In the genomic region with DNA sequence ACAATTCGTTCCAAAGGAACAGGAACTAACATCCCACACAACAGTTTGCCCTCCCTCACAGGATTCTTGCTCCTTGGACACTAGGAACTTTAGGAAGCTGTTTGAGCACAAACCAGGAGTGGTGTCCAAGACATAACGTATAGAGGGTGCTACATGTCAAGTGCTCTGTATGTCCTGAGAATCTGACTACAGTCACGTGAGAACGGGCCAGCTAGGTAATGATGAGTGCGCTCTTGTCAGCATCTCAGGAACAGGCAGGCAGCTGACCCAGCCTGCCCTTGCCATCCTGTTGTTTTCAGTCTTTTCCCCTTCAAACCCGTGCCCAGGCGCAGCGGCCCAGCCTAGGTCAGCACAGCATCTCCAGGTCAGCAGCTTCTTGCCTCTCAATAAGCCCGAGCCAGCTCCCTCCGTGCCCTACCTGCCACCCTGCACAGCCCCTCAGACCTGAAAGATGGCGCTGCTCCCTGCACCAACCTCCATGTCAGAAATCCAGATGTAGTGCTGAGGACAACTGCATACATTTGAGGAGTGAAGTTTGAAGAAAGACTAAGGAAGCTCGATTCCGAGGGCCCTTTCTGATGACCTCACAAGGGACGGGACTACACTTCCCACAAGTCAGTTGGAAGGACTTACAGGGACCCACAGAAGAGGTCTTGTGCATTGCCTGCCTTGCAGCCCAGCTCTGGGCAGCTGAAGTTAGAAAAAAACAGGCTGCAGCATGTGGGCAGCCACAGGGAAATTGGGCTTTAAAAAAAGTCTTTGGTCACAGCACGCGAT, we compare ENCODE assay signal across 8 mouse cellular contexts. TPM values are rescaled to one million over a fixed set of nuclear protein-coding genes. Genes with fewer than 3 reads are reported as not detected.
DNase-seq lines count a peak whose midpoint lies in the region; ATAC-seq lines count a peak whose summit lies in the region.
"Not testable (repeated sequence)": the region's sequence is repeated elsewhere in the genome, so short reads cannot be mapped to it uniquely, and the experiment has no call there.

No protein-coding gene starts in this region.

- peak; percentile 100 for ATAC-seq in forebrain, embryonic 14.5 days
- ATAC-seq in neural tube, embryonic 15.5 days (ENCODE audit: low FRiP score): peak; percentile 100

- not testable (repeated sequence) for H3K4me1 ChIP-seq in forebrain, embryonic 14.5 days (ENCODE audit: control insufficient read depth, insufficient read depth, low read length); neural tube, embryonic 15.5 days

- H3K4me3 ChIP-seq in forebrain, embryonic 14.5 days (ENCODE audit: low read depth, low read length): peak overlapping the region; percentile 68
- H3K4me3 ChIP-seq in neural tube, embryonic 15.5 days (replicated peaks): peak overlapping the region; percentile 79

- WGBS in forebrain, embryonic 14.5 days: 13% methylated on average over 16 of the region's 16 CpGs
- 12% methylated on average over 16 of the region's 16 CpGs for WGBS in neural tube, embryonic 15.5 days

- H3K4me2 ChIP-seq in forebrain, embryonic 14.5 days (ENCODE audit: low read length): peak overlapping the region; percentile 68
- peak overlapping the region; percentile 81 for H3K4me2 ChIP-seq in neural tube, embryonic 15.5 days

- H3K36me3 ChIP-seq in forebrain, embryonic 14.5 days (ENCODE audit: control insufficient read depth, insufficient read depth, low read length); neural tube, embryonic 15.5 days: not testable (repeated sequence)

- not testable (repeated sequence) for H3K27ac ChIP-seq in forebrain, embryonic 14.5 days (ENCODE audit: low read depth, low read length)
- peak overlapping the region; percentile 56; the same call in 1 of the 2 replicates for H3K27ac ChIP-seq in neural tube, embryonic 15.5 days (replicated peaks)

- H3K9ac ChIP-seq in forebrain, embryonic 14.5 days (ENCODE audit: low read length): peak overlapping the region; percentile 75
- peak overlapping the region; percentile 79 for H3K9ac ChIP-seq in neural tube, embryonic 15.5 days (replicated peaks)

- intact Hi-C loops in heart, postnatal 14 days (cut with DNase I): loop anchor here (2.0 to 5.0 kb wide), 3 partner anchors 42 to 162 kb away; a partner anchor contains a TSS

- not testable (repeated sequence) for H3K27me3 ChIP-seq in forebrain, embryonic 14.5 days (replicated peaks; ENCODE audit: control insufficient read depth, insufficient read depth, low read length); neural tube, embryonic 15.5 days (replicated peaks)

- DNase-seq in ES-CJ7 (ENCODE audit: low read depth, low spot score): peak; percentile 94
- DNase-seq in cerebellum, adult 11 months: peak; percentile 75
- peak; percentile 95 for DNase-seq in forebrain, embryonic 14.5 days (ENCODE audit: low spot score)
- peak; percentile 72 to 87 for DNase-seq in heart, postnatal 14 days
- peak; percentile 87 for DNase-seq in layer of hippocampus, adult 11-12 months (ENCODE audit: low spot score)
- peak; percentile 89 to 91 for DNase-seq in lung, adult 18-20 months
- peak; percentile 84 for DNase-seq in testis, postnatal 14 days (ENCODE audit: low spot score)

- H3K9me3 ChIP-seq in forebrain, embryonic 14.5 days (replicated peaks; ENCODE audit: control insufficient read depth, low read length); neural tube, embryonic 15.5 days (replicated peaks): not testable (repeated sequence)

RNA-seq across cellular contexts. Expression of a gene that starts 3.7 kb away (rescaled TPM):
- polyA plus RNA-seq in forebrain, embryonic 14.5 days (2014; fragmentation: Nextera tagmentation; extraction: Ambion mirVana): 9.9 and 15.0 TPM in 2 replicates
- 1 to 10 TPM; 6.4 to 7.1 TPM for total RNA-seq in heart, postnatal 14 days (2021)
- 12.8 and 13.3 TPM in 2 replicates for polyA plus RNA-seq in neural tube, embryonic 15.5 days (2015; fragmentation: Nextera tagmentation; extraction: Ambion mirVana)

RNA-seq across cellular contexts. Expression of a gene that starts 45.6 kb away (rescaled TPM):
- polyA plus RNA-seq in forebrain, embryonic 14.5 days (2014; fragmentation: Nextera tagmentation; extraction: Ambion mirVana): 3.9 and 5.3 TPM in 2 replicates
- total RNA-seq in heart, postnatal 14 days (2021): 1 to 10 TPM; 3.4 TPM
- polyA plus RNA-seq in neural tube, embryonic 15.5 days (2015; fragmentation: Nextera tagmentation; extraction: Ambion mirVana): 2.9 and 3.4 TPM in 2 replicates

RNA-seq across cellular contexts. Expression of a gene that starts 45.6 kb away (rescaled TPM):
- 0.54 TPM in 1 of 2 replicates, not detected in the other for polyA plus RNA-seq in forebrain, embryonic 14.5 days (2014; fragmentation: Nextera tagmentation; extraction: Ambion mirVana)
- under 1 TPM; 0.34 to 0.38 TPM for total RNA-seq in heart, postnatal 14 days (2021)
- not detected in 2 replicates for polyA plus RNA-seq in neural tube, embryonic 15.5 days (2015; fragmentation: Nextera tagmentation; extraction: Ambion mirVana)

RNA-seq across cellular contexts. Expression of a gene that starts 45.8 kb away (rescaled TPM):
- polyA plus RNA-seq in forebrain, embryonic 14.5 days (2014; fragmentation: Nextera tagmentation; extraction: Ambion mirVana): 4.4 and 5.6 TPM in 2 replicates
- total RNA-seq in heart, postnatal 14 days (2021): 1 to 10 TPM; 6.0 to 6.8 TPM
- 8.2 and 8.5 TPM in 2 replicates for polyA plus RNA-seq in neural tube, embryonic 15.5 days (2015; fragmentation: Nextera tagmentation; extraction: Ambion mirVana)
